Mouse (Mus musculus) E14TG2a.4 (cell line): ENCODE results near the gene Cd79a.

Experiments
- H3K27me3 ChIP-seq: 2 replicates; pipeline ENCODE4 v1.6.1; 2014; ENCODE audit warnings: low read length, control low read depth; ENCODE audit not compliant: insufficient read depth
- H3K36me3 ChIP-seq: 2 replicates; pipeline ENCODE4 v1.6.1; 2014; ENCODE audit warnings: low read length, control low read depth; ENCODE audit not compliant: insufficient read depth
- H3K4me1 ChIP-seq: replicated peaks from 2 replicates; pipeline ENCODE4 v1.6.1; 2014; ENCODE audit warnings: low read depth, low read length, control low read depth
- H3K4me3 ChIP-seq: replicated peaks from 2 replicates; pipeline ENCODE4 v1.5.1; 2014; ENCODE audit warnings: mild to moderate bottlenecking, low read length
- H3K9me3 ChIP-seq: 2 replicates; pipeline ENCODE4 v1.6.1; 2014; ENCODE audit warnings: low read length, control low read depth
- CTCF ChIP-seq: conservative IDR thresholded peaks from 2 replicates; pipeline ENCODE4 v1.5.1; 2014; ENCODE audit warnings: low read length
- NANOG ChIP-seq: IDR thresholded peaks from 2 replicates; pipeline ENCODE4 v1.6.1; 2014; ENCODE audit warnings: borderline replicate concordance, low read length, mixed read lengths
- POU5F1 ChIP-seq: IDR thresholded peaks from 2 replicates; pipeline ENCODE4 v1.6.1; 2014; ENCODE audit warnings: low read length, borderline replicate concordance

The Cd79a gene

GRCm38 (mm10) chr7:24931651-24932050 is 34.5 kb downstream of the Cd79a start:
- TF ChIP-seq CTCF (no peak), NANOG (no peak), POU5F1 (no peak)
- peaks cover 63% of the 10 kb centered on the region for H3K4me1 ChIP-seq
- peak overlapping the region; percentile 17; the same call in 1 of the 2 replicates for H3K4me3 ChIP-seq
- H3K9me3 ChIP-seq: no peaks in the 10 kb centered on the region
- H3K36me3 ChIP-seq: peaks cover 7% of the 10 kb centered on the region
- H3K27me3 ChIP-seq: peaks cover 69% of the 10 kb centered on the region

GRCm38 (mm10) chr7:24943641-24944040 is 46.5 kb downstream of the Cd79a start:
- Histone ChIP-seq H3K9me3 (no peaks in the 10 kb centered on the region), H3K27me3 (peaks cover 99% of the 10 kb centered on the region), H3K36me3 (no peaks in the 10 kb centered on the region), H3K4me3 (peak overlapping the region; percentile 73), H3K4me1 (peaks cover 64% of the 10 kb centered on the region)
- no peak for TF ChIP-seq POU5F1

- no peak for TF ChIP-seq CTCF
- TF ChIP-seq NANOG: no peak
- no peak for TF ChIP-seq POU5F1
- Histone ChIP-seq H3K9me3 (no peaks in the 10 kb centered on the region), H3K36me3 (no peaks in the 10 kb centered on the region), H3K27me3 (peaks cover 99% of the 10 kb centered on the region), H3K4me1 (peaks cover 66% of the 10 kb centered on the region), H3K4me3 (peak within 1 kb of the TSS; percentile 73)
Measured at GRCm38 (mm10) chr7:24944257-24944950, 47.2 kb downstream of the Cd79a start, which contains the start of gene Gm4881. Gm4881 (minus strand) TSS chr7:24944494.

- TF ChIP-seq NANOG (peak; percentile 90), CTCF (no peak), POU5F1 (no peak)
- Histone ChIP-seq H3K27me3 (peaks cover 100% of the 10 kb centered on the region), H3K4me3 (peak overlapping the region; percentile 23; the same call in 1 of the 2 replicates), H3K36me3 (no peaks in the 10 kb centered on the region), H3K9me3 (no peaks in the 10 kb centered on the region), H3K4me1 (peaks cover 81% of the 10 kb centered on the region)
Measured at GRCm38 (mm10) chr7:24947316-24948048, 50.3 kb downstream of the Cd79a start.

- no peaks in the 10 kb centered on the region for H3K9me3 ChIP-seq
- H3K27me3 ChIP-seq: peaks cover 99% of the 10 kb centered on the region
- no peaks in the 10 kb centered on the region for H3K36me3 ChIP-seq
- H3K4me1 ChIP-seq: peaks cover 74% of the 10 kb centered on the region
- TF ChIP-seq CTCF: no peak
- no peak for TF ChIP-seq POU5F1
- no peak for TF ChIP-seq NANOG
- H3K4me3 ChIP-seq: no peak overlapping the region
Measured at GRCm38 (mm10) chr7:24948774-24949173, 51.6 kb downstream of the Cd79a start.

GRCm38 (mm10) chr7:24949958-24950623 is 52.9 kb downstream of the Cd79a start:
- Histone ChIP-seq H3K36me3 (no peaks in the 10 kb centered on the region), H3K27me3 (peaks cover 97% of the 10 kb centered on the region), H3K9me3 (no peaks in the 10 kb centered on the region), H3K4me3 (no peak overlapping the region; the same call in 1 of the 2 replicates), H3K4me1 (peaks cover 74% of the 10 kb centered on the region)
- TF ChIP-seq CTCF (peak; percentile 91), POU5F1 (no peak), NANOG (no peak)
